Mouse (Mus musculus) neural tube, embryonic 15.5 days (tissue): ENCODE measurements around the gene Gpr18. TPM values are rescaled to one million over a fixed set of nuclear protein-coding genes. Genes with fewer than 3 reads are reported as not detected.

ENCODE experiments used
- ATAC-seq: fragments of 200-750 bp; cut with Nextera tagmentation; 2 replicates; pipeline ENCODE4 v1.8.0; 2017; ENCODE audit warnings: mild to moderate bottlenecking, moderate TSS enrichment, moderate library complexity; ENCODE audit not compliant: low FRiP score
- H3K27ac ChIP-seq: fragments of 300-500 bp; sonication (generic); replicated peaks from 2 replicates; pipeline ENCODE4 v1.5.1; 2015; ENCODE audit warnings: mild to moderate bottlenecking, inconsistent platforms
- H3K27me3 ChIP-seq: fragments of 300-500 bp; sonication (generic); replicated peaks from 2 replicates; pipeline ENCODE4 v1.6.1; 2015; ENCODE audit warnings: inconsistent platforms
- H3K36me3 ChIP-seq: fragments of 300-500 bp; sonication (generic); 2 replicates; pipeline ENCODE4 v1.6.1; 2015; ENCODE audit warnings: inconsistent platforms
- H3K4me1 ChIP-seq: fragments of 300-500 bp; sonication (generic); 2 replicates; pipeline ENCODE4 v1.6.1; 2015; ENCODE audit warnings: inconsistent platforms
- H3K4me2 ChIP-seq: fragments of 300-500 bp; sonication (generic); 2 replicates; pipeline ENCODE4 v1.6.1; 2015; ENCODE audit warnings: inconsistent platforms, mild to moderate bottlenecking, moderate library complexity
- H3K4me3 ChIP-seq: fragments of 300-500 bp; sonication (generic); replicated peaks from 2 replicates; pipeline ENCODE4 v1.5.1; 2015; ENCODE audit warnings: mild to moderate bottlenecking, inconsistent platforms
- H3K9ac ChIP-seq: fragments of 300-500 bp; sonication (generic); replicated peaks from 2 replicates; pipeline ENCODE4 v1.6.1; 2015; ENCODE audit warnings: mild to moderate bottlenecking, inconsistent platforms
- H3K9me3 ChIP-seq: fragments of 300-500 bp; sonication (generic); replicated peaks from 2 replicates; pipeline ENCODE4 v1.6.1; 2016; ENCODE audit warnings: inconsistent platforms
- WGBS: fragments of 180-500 bp; shearing (Covaris S2); methylation state at CpG from one replicate; pipeline ENCODE4 v1.1.7; 2015; ENCODE audit warnings: mixed read lengths; 5-methylcytosine and 5-hydroxymethylcytosine counted together
- polyA plus RNA-seq: library from polyadenylated mRNA; unstranded; fragments of >200 nt; fragmentation: Nextera tagmentation; extraction: Ambion mirVana; gene quantifications from 2 replicates; pipeline ENCODE4 v1.2.1, GENCODE M21; 2015

The Gpr18 gene
- polyA plus RNA-seq, 1 experiment from 2014 or later: not detected

- H3K27ac ChIP-seq: no peak overlapping the region
- no peaks in the 10 kb centered on the region for H3K36me3 ChIP-seq
- no peak overlapping the region for H3K4me2 ChIP-seq
- 100% methylated on average over 2 of the region's 2 CpGs for WGBS
- no peaks in the 10 kb centered on the region for H3K27me3 ChIP-seq
- H3K9ac ChIP-seq: no peak overlapping the region
- no peak overlapping the region for H3K4me3 ChIP-seq
- no peaks in the 10 kb centered on the region for H3K4me1 ChIP-seq
- ATAC-seq: no peak
- no peaks in the 10 kb centered on the region for H3K9me3 ChIP-seq
These were observed 17.8 kb downstream of the Gpr18 start for GRCm38 (mm10) chr14:121897773-121898172.

- ATAC-seq: no peak
- Histone ChIP-seq H3K36me3 (no peaks in the 10 kb centered on the region), H3K27ac (no peak overlapping the region), H3K4me3 (no peak overlapping the region), H3K4me2 (no peak overlapping the region), H3K9ac (no peak overlapping the region), H3K9me3 (no peaks in the 10 kb centered on the region), H3K27me3 (no peaks in the 10 kb centered on the region), H3K4me1 (no peaks in the 10 kb centered on the region)
- WGBS: 74% methylated on average over 6 of the region's 6 CpGs
These were observed 19.2 kb downstream of the Gpr18 start for GRCm38 (mm10) chr14:121896126-121897090.

- Histone ChIP-seq H3K9ac (no peak overlapping the region), H3K4me1 (no peaks in the 10 kb centered on the region), H3K4me3 (no peak overlapping the region), H3K9me3 (no peaks in the 10 kb centered on the region), H3K27me3 (no peaks in the 10 kb centered on the region), H3K27ac (no peak overlapping the region), H3K36me3 (peaks cover 5% of the 10 kb centered on the region; the same call in 1 of the 2 replicates), H3K4me2 (no peak overlapping the region)
- WGBS: 89% methylated on average over 4 of the region's 4 CpGs
- ATAC-seq: no peak
These were observed 20.3 kb downstream of the Gpr18 start for GRCm38 (mm10) chr14:121895316-121895715.

GRCm38 (mm10) chr14:121894511-121895135 lies 21.0 kb downstream of the Gpr18 start:
- no peak for ATAC-seq
- Histone ChIP-seq H3K4me1 (no peaks in the 10 kb centered on the region), H3K27ac (no peak overlapping the region), H3K4me2 (no peak overlapping the region), H3K27me3 (no peaks in the 10 kb centered on the region), H3K9me3 (no peaks in the 10 kb centered on the region), H3K4me3 (no peak overlapping the region), H3K36me3 (peaks cover 5% of the 10 kb centered on the region; the same call in 1 of the 2 replicates), H3K9ac (no peak overlapping the region)
- 58% methylated on average over 5 of the region's 5 CpGs for WGBS

GRCm38 (mm10) chr14:121893747-121894146 lies 21.8 kb downstream of the Gpr18 start:
- Histone ChIP-seq H3K36me3 (peaks cover 5% of the 10 kb centered on the region; the same call in 1 of the 2 replicates), H3K4me3 (no peak overlapping the region), H3K4me1 (no peaks in the 10 kb centered on the region), H3K4me2 (no peak overlapping the region), H3K9me3 (no peaks in the 10 kb centered on the region), H3K27me3 (no peaks in the 10 kb centered on the region), H3K27ac (no peak overlapping the region), H3K9ac (no peak overlapping the region)
- ATAC-seq: no peak
- WGBS: 94% methylated on average over 6 of the region's 6 CpGs

GRCm38 (mm10) chr14:121884150-121884797 lies 31.3 kb downstream of the Gpr18 start:
- H3K4me3 ChIP-seq: no peak overlapping the region
- H3K36me3 ChIP-seq: no peaks in the 10 kb centered on the region
- H3K9me3 ChIP-seq: no peaks in the 10 kb centered on the region
- no peak overlapping the region for H3K4me2 ChIP-seq
- no peak overlapping the region for H3K27ac ChIP-seq
- WGBS: 82% methylated on average over 6 of the region's 6 CpGs
- ATAC-seq: no peak
- no peak overlapping the region for H3K9ac ChIP-seq
- H3K27me3 ChIP-seq: no peaks in the 10 kb centered on the region
- peaks cover 23% of the 10 kb centered on the region for H3K4me1 ChIP-seq

GRCm38 (mm10) chr14:121881211-121881610 lies 34.4 kb downstream of the Gpr18 start:
- peaks cover 29% of the 10 kb centered on the region for H3K4me1 ChIP-seq
- no peaks in the 10 kb centered on the region for H3K27me3 ChIP-seq
- H3K4me2 ChIP-seq: no peak overlapping the region
- no peaks in the 10 kb centered on the region for H3K36me3 ChIP-seq
- no peak overlapping the region for H3K27ac ChIP-seq
- 88% methylated on average over 7 of the region's 7 CpGs for WGBS
- no peak overlapping the region for H3K4me3 ChIP-seq
- no peaks in the 10 kb centered on the region for H3K9me3 ChIP-seq
- ATAC-seq: no peak
- H3K9ac ChIP-seq: no peak overlapping the region

GRCm38 (mm10) chr14:121879266-121879840 lies 36.2 kb downstream of the Gpr18 start:
- WGBS: 18% methylated on average over 16 of the region's 16 CpGs
- Histone ChIP-seq H3K27ac (no peak overlapping the region), H3K4me1 (peaks cover 29% of the 10 kb centered on the region), H3K4me3 (peak overlapping the region; percentile 65), H3K27me3 (no peaks in the 10 kb centered on the region), H3K36me3 (no peaks in the 10 kb centered on the region), H3K4me2 (peak overlapping the region; percentile 65), H3K9me3 (no peaks in the 10 kb centered on the region), H3K9ac (peak overlapping the region; percentile 76)
- ATAC-seq: no peak; the same call in 1 of the 2 replicates

GRCm38 (mm10) chr14:121878859-121879206 lies 36.7 kb downstream of the Gpr18 start:
- ATAC-seq: peak; percentile 64; the same call in 1 of the 2 replicates
- no peaks in the 10 kb centered on the region for H3K36me3 ChIP-seq
- peak overlapping the region; percentile 65 for H3K4me2 ChIP-seq
- H3K9me3 ChIP-seq: no peaks in the 10 kb centered on the region
- H3K4me1 ChIP-seq: peaks cover 29% of the 10 kb centered on the region
- peak overlapping the region; percentile 65 for H3K4me3 ChIP-seq
- H3K9ac ChIP-seq: peak overlapping the region; percentile 76
- 0 out of 2 replicates have a peak, but pooled peaks cover under 1% of the 10 kb centered on the region for H3K27me3 ChIP-seq
- WGBS: under 1% methylated on average over 27 of the region's 27 CpGs
- peak overlapping the region; percentile 88 for H3K27ac ChIP-seq

GRCm38 (mm10) chr14:121878176-121878858 lies 37.3 kb downstream of the Gpr18 start, which contains the start of gene Ubac2:
Gene Ubac2, plus strand, starts transcription at chr14:121878620.
- Histone ChIP-seq H3K36me3 (no peaks in the 10 kb centered on the region), H3K4me2 (peak within 1 kb of the TSS; percentile 65), H3K27me3 (0 out of 2 replicates have a peak, but pooled peaks cover 3% of the 10 kb centered on the region), H3K4me1 (peaks cover 27% of the 10 kb centered on the region), H3K9ac (peak within 1 kb of the TSS; percentile 76), H3K4me3 (peak within 1 kb of the TSS; percentile 65), H3K27ac (peak within 1 kb of the TSS; percentile 88), H3K9me3 (no peaks in the 10 kb centered on the region)
- under 1% methylated on average over 59 of the region's 61 CpGs for WGBS
- peak; percentile 99 for ATAC-seq
